Mouse (Mus musculus) myocyte (in vitro differentiated cells): ENCODE measurements at regions not wholly inside any gene's neighbourhood (a gene's known extent, or its start where the extent isn't known, plus 50 kb on each side); places are given as distances from the start of the nearest gene placed in this dataset.

Experiments
- H3K27me3 ChIP-seq: one replicate; pipeline ENCODE4 v1.6.1; 2011; ENCODE audit not compliant: control insufficient read depth, insufficient read depth, insufficient read length
- H3K36me3 ChIP-seq: one replicate; pipeline ENCODE4 v1.6.1; 2011; ENCODE audit not compliant: control insufficient read depth, insufficient read depth
- H3K4me2 ChIP-seq: one replicate; pipeline ENCODE4 v1.6.1; 2011; ENCODE audit warnings: low read depth, control low read depth
- H3K4me3 ChIP-seq: one replicate; pipeline ENCODE4 v1.5.1; 2011; ENCODE audit warnings: mild to moderate bottlenecking, control low read depth, moderate library complexity
- H3K79me2 ChIP-seq: one replicate; pipeline ENCODE4 v1.6.1; 2011; ENCODE audit not compliant: control insufficient read depth, insufficient read depth
- H3ac ChIP-seq: one replicate; pipeline ENCODE4 v1.6.1; 2011; ENCODE audit not compliant: control insufficient read depth, insufficient read length
- CEBPB ChIP-seq: IDR thresholded peaks from 2 replicates; pipeline ENCODE4 v1.6.1; 2011; ENCODE audit warnings: mild to moderate bottlenecking, moderate library complexity; ENCODE audit not compliant: poor library complexity, insufficient read depth, severe bottlenecking
- E2F4 ChIP-seq: IDR thresholded peaks from one replicate; pipeline ENCODE4 v1.6.1; 2011; ENCODE audit warnings: mild to moderate bottlenecking, control low read depth, moderate library complexity; ENCODE audit not compliant: insufficient read depth
- MAX ChIP-seq: IDR thresholded peaks from one replicate; pipeline ENCODE4 v1.6.1; 2011; ENCODE audit warnings: low read depth, mild to moderate bottlenecking, control low read depth
- MYOD1 ChIP-seq, 3 experiments: IDR thresholded peaks; one replicate each; pipeline ENCODE4 v1.6.1; 2011; ENCODE audit warnings: control low read depth in 2 of 3, low read depth in 2 of 3, mild to moderate bottlenecking in 2 of 3, moderate library complexity in 1 of 3; ENCODE audit not compliant: insufficient read length in 2 of 3, control insufficient read depth in 1 of 3
- MYOG ChIP-seq, 3 experiments: IDR thresholded peaks; one replicate each; pipeline ENCODE4 v1.6.1; 2011; ENCODE audit warnings: control low read depth in 2 of 3, low read depth in 2 of 3, mild to moderate bottlenecking in 2 of 3; ENCODE audit not compliant: insufficient read length in 2 of 3, control insufficient read depth in 1 of 3, insufficient read depth in 1 of 3
- POLR2A ChIP-seq: IDR thresholded peaks from one replicate; pipeline ENCODE4 v1.6.1; 2011; ENCODE audit warnings: low read depth, mild to moderate bottlenecking, control low read depth, moderate library complexity; ENCODE audit not compliant: insufficient read length
- POLR2AphosphoS2 ChIP-seq: IDR thresholded peaks from one replicate; pipeline ENCODE4 v1.6.1; 2011; ENCODE audit warnings: low read depth, control low read depth; ENCODE audit not compliant: insufficient read length
- REST ChIP-seq: IDR thresholded peaks from one replicate; pipeline ENCODE4 v1.6.1; 2011; ENCODE audit warnings: mild to moderate bottlenecking, control low read depth, moderate library complexity; ENCODE audit not compliant: insufficient read depth, insufficient read length
- SRF ChIP-seq: IDR thresholded peaks from one replicate; pipeline ENCODE4 v1.6.1; 2011; ENCODE audit warnings: low read depth; ENCODE audit not compliant: control insufficient read depth, insufficient read length
- TCF12 ChIP-seq: IDR thresholded peaks from one replicate; pipeline ENCODE4 v1.6.1; 2011; ENCODE audit warnings: mild to moderate bottlenecking, control low read depth; ENCODE audit not compliant: poor library complexity, insufficient read depth, severe bottlenecking
- TCF3 ChIP-seq: IDR thresholded peaks from one replicate; pipeline ENCODE4 v1.6.1; 2011; ENCODE audit warnings: low read depth, control low read depth; ENCODE audit not compliant: insufficient read length
- USF1 ChIP-seq: IDR thresholded peaks from one replicate; pipeline ENCODE4 v1.6.1; 2011; ENCODE audit warnings: low read depth, mild to moderate bottlenecking, control low read depth, moderate library complexity

GRCm38 (mm10) chr5:41369907-41370306, 338.1 kb downstream of the Rab28 start:
- no peaks in the 10 kb centered on the region for H3K27me3 ChIP-seq
- no peaks in the 10 kb centered on the region for H3K36me3 ChIP-seq
- no peak overlapping the region for H3ac ChIP-seq
- H3K79me2 ChIP-seq = no peaks in the 10 kb centered on the region
- no peak overlapping the region for H3K4me3 ChIP-seq
- TF ChIP-seq CEBPB (no peak), TCF12 (no peak)
- H3K4me2 ChIP-seq = no peak overlapping the region

- TF ChIP-seq POLR2A = no peak
- no peak for TF ChIP-seq MAX
- no peak for TF ChIP-seq TCF3
- TF ChIP-seq E2F4 = no peak
- no peak for TF ChIP-seq MYOD1 (IDR thresholded peaks at IDR 0.05; ENCODE audit: control insufficient read depth in 1 of 3, insufficient read length in 2 of 3, low read depth in 2 of 3)
- TF ChIP-seq USF1 = no peak
- no peak for TF ChIP-seq SRF
- no peak for TF ChIP-seq REST
- no peak for TF ChIP-seq MYOG (IDR thresholded peaks at IDR 0.05; ENCODE audit: control insufficient read depth in 1 of 3, insufficient read depth in 1 of 3, insufficient read length in 2 of 3, low read depth in 2 of 3)
- TF ChIP-seq TCF12 = no peak
- TF ChIP-seq POLR2AphosphoS2 = no peak
- no peak for TF ChIP-seq CEBPB
- H3K27me3 ChIP-seq = no peaks in the 10 kb centered on the region
These were observed 342.1 kb downstream of the Rab28 start for GRCm38 (mm10) chr5:41365883-41366282.

GRCm38 (mm10) chr5:41348410-41348821, 359.5 kb downstream of the Rab28 start:
- Histone ChIP-seq H3K4me3 (no peak overlapping the region), H3K36me3 (no peaks in the 10 kb centered on the region), H3ac (no peak overlapping the region), H3K79me2 (no peaks in the 10 kb centered on the region), H3K27me3 (no peaks in the 10 kb centered on the region), H3K4me2 (no peak overlapping the region)
- TF ChIP-seq MYOD1 (IDR thresholded peaks at IDR 0.05; ENCODE audit: control insufficient read depth in 1 of 3, insufficient read length in 2 of 3, low read depth in 2 of 3) (no peak), MAX (no peak), E2F4 (no peak), REST (no peak), POLR2A (no peak), POLR2AphosphoS2 (no peak), TCF12 (no peak), TCF3 (no peak), CEBPB (no peak)

More at GRCm38 (mm10) chr5:41365883-41366282, 342.1 kb downstream of the Rab28 start:
- Histone ChIP-seq H3ac (no peak overlapping the region), H3K4me2 (no peak overlapping the region), H3K36me3 (no peaks in the 10 kb centered on the region), H3K79me2 (no peaks in the 10 kb centered on the region), H3K4me3 (no peak overlapping the region)

GRCm38 (mm10) chr5:41347416-41347815, 360.5 kb downstream of the Rab28 start:
- H3K4me2 ChIP-seq = no peak overlapping the region
- no peaks in the 10 kb centered on the region for H3K79me2 ChIP-seq
- TF ChIP-seq REST = no peak
- TF ChIP-seq CEBPB = no peak
- TF ChIP-seq SRF = no peak
- no peak for TF ChIP-seq TCF12
- TF ChIP-seq TCF3 = no peak
- no peak for TF ChIP-seq POLR2AphosphoS2
- H3ac ChIP-seq = no peak overlapping the region
- no peaks in the 10 kb centered on the region for H3K36me3 ChIP-seq
- no peaks in the 10 kb centered on the region for H3K27me3 ChIP-seq
- no peak overlapping the region for H3K4me3 ChIP-seq

GRCm38 (mm10) chr5:41340581-41340980, 367.4 kb downstream of the Rab28 start:
- Histone ChIP-seq H3K4me3 (no peak overlapping the region), H3ac (no peak overlapping the region)
- TF ChIP-seq POLR2AphosphoS2 (no peak), REST (no peak), TCF12 (no peak)

GRCm38 (mm10) chr5:41296440-41296839, 411.5 kb downstream of the Rab28 start:
- Histone ChIP-seq H3K36me3 (no peaks in the 10 kb centered on the region), H3ac (no peak overlapping the region), H3K4me2 (no peak overlapping the region), H3K4me3 (no peak overlapping the region), H3K27me3 (no peaks in the 10 kb centered on the region), H3K79me2 (no peaks in the 10 kb centered on the region)
- TF ChIP-seq MYOD1 (IDR thresholded peaks at IDR 0.05; ENCODE audit: control insufficient read depth in 1 of 3, insufficient read length in 2 of 3, low read depth in 2 of 3) = no peak
- no peak for TF ChIP-seq POLR2AphosphoS2
- TF ChIP-seq TCF12 = no peak
- no peak for TF ChIP-seq POLR2A
- no peak for TF ChIP-seq E2F4
- TF ChIP-seq USF1 = no peak
- no peak for TF ChIP-seq MAX
- TF ChIP-seq TCF3 = no peak
- no peak for TF ChIP-seq REST
- TF ChIP-seq MYOG (IDR thresholded peaks at IDR 0.05; ENCODE audit: control insufficient read depth in 1 of 3, insufficient read depth in 1 of 3, insufficient read length in 2 of 3, low read depth in 2 of 3) = no peak
- TF ChIP-seq CEBPB = no peak
- TF ChIP-seq SRF = no peak

More at GRCm38 (mm10) chr5:41340581-41340980, 367.4 kb downstream of the Rab28 start:
- H3K36me3 ChIP-seq = no peaks in the 10 kb centered on the region
- no peaks in the 10 kb centered on the region for H3K27me3 ChIP-seq
- no peak overlapping the region for H3K4me2 ChIP-seq
- H3K79me2 ChIP-seq = no peaks in the 10 kb centered on the region
